Mouse (Mus musculus) kidney, embryonic 14.5 days (tissue): ENCODE measurements around the gene Dusp7. TPM values are rescaled to one million over a fixed set of nuclear protein-coding genes. Genes with fewer than 3 reads are reported as not detected.

Experiments
- ATAC-seq: fragments of 200-750 bp; cut with Nextera tagmentation; 2 replicates; pipeline ENCODE4 v1.8.0; 2017; ENCODE audit warnings: moderate number of reproducible peaks, mild to moderate bottlenecking, moderate TSS enrichment, moderate library complexity; ENCODE audit not compliant: low FRiP score, low TSS enrichment
- H3K27ac ChIP-seq: fragments of 300-500 bp; sonication (generic); 2 replicates; pipeline ENCODE4 v1.5.1; 2014; ENCODE audit warnings: low read depth, mild to moderate bottlenecking, low read length, moderate library complexity, mixed read lengths
- H3K27me3 ChIP-seq: fragments of 300-500 bp; sonication (generic); 2 replicates; pipeline ENCODE4 v1.6.1; 2014; ENCODE audit warnings: mild to moderate bottlenecking, low read length; ENCODE audit not compliant: control insufficient read depth, insufficient read depth
- H3K36me3 ChIP-seq: fragments of 300-500 bp; sonication (generic); 2 replicates; pipeline ENCODE4 v1.6.1; 2014; ENCODE audit warnings: low read length, mixed read lengths; ENCODE audit not compliant: control insufficient read depth, insufficient read depth
- H3K4me1 ChIP-seq: fragments of 300-500 bp; sonication (generic); 2 replicates; pipeline ENCODE4 v1.6.1; 2014; ENCODE audit warnings: low read length, mixed read lengths; ENCODE audit not compliant: control insufficient read depth, insufficient read depth
- H3K4me2 ChIP-seq: fragments of 300-500 bp; sonication (generic); replicated peaks from 2 replicates; pipeline ENCODE4 v1.6.1; 2014; ENCODE audit warnings: low read depth, mild to moderate bottlenecking, low read length
- H3K4me3 ChIP-seq: fragments of 300-500 bp; sonication (generic); 2 replicates; pipeline ENCODE4 v1.5.1; 2014; ENCODE audit warnings: mild to moderate bottlenecking, low read length
- H3K9ac ChIP-seq: fragments of 300-500 bp; sonication (generic); 2 replicates; pipeline ENCODE4 v1.6.1; 2014; ENCODE audit warnings: low read depth, mild to moderate bottlenecking, low read length, moderate library complexity
- H3K9me3 ChIP-seq: fragments of 300-500 bp; sonication (generic); 2 replicates; pipeline ENCODE4 v1.6.1; 2016; ENCODE audit warnings: low read length; ENCODE audit not compliant: control insufficient read depth
- WGBS: fragments of 180-500 bp; shearing (Covaris S2); extraction: QIAGEN DNeasy Blood & Tissue Kit; methylation state at CpG from one replicate; pipeline ENCODE4 v1.1.7; 2014; 5-methylcytosine and 5-hydroxymethylcytosine counted together
- polyA plus RNA-seq: library from polyadenylated mRNA; unstranded; fragments of >200 nt; fragmentation: Nextera tagmentation; extraction: Ambion mirVana; gene quantifications from 2 replicates; pipeline ENCODE4 v1.2.1, GENCODE M21; 2014

Gene Dusp7
- 25.5 and 26.3 TPM in 2 replicates for polyA plus RNA-seq

GRCm38 (mm10) chr9:106368112-106368717 is at the start of gene Dusp7:
Dusp7 (plus strand) TSS chr9:106368632.
- ATAC-seq, result peak; percentile 65
- Histone ChIP-seq H3K27ac (peak within 1 kb of the TSS; percentile 96), H3K4me1 (peaks cover 43% of the 10 kb centered on the region), H3K9me3 (no peaks in the 10 kb centered on the region), H3K27me3 (no peaks in the 10 kb centered on the region), H3K36me3 (peaks cover 21% of the 10 kb centered on the region), H3K9ac (peak within 1 kb of the TSS; percentile 94), H3K4me3 (peak within 1 kb of the TSS; percentile 81), H3K4me2 (peak within 1 kb of the TSS; percentile 96)
- WGBS, result under 1% methylated on average over 48 of the region's 57 CpGs

- H3K27me3 ChIP-seq, result no peaks in the 10 kb centered on the region
- H3K4me1 ChIP-seq, result peaks cover 10% of the 10 kb centered on the region; the same call in 1 of the 2 replicates
- no peak overlapping the region for H3K9ac ChIP-seq
- no peak overlapping the region for H3K4me2 ChIP-seq
- H3K9me3 ChIP-seq, result no peaks in the 10 kb centered on the region
- no peak overlapping the region for H3K4me3 ChIP-seq
- 53% methylated on average over 2 of the region's 2 CpGs for WGBS
- ATAC-seq, result no peak
- H3K27ac ChIP-seq, result no peak overlapping the region
- no peaks in the 10 kb centered on the region for H3K36me3 ChIP-seq
Observed at GRCm38 (mm10) chr9:106319095-106319494, 49.3 kb upstream of the Dusp7 start.

- Histone ChIP-seq H3K27ac (no peak overlapping the region), H3K4me1 (peaks cover 10% of the 10 kb centered on the region; the same call in 1 of the 2 replicates)
Observed at GRCm38 (mm10) chr9:106322497-106322896, 45.9 kb upstream of the Dusp7 start.

DNA sequence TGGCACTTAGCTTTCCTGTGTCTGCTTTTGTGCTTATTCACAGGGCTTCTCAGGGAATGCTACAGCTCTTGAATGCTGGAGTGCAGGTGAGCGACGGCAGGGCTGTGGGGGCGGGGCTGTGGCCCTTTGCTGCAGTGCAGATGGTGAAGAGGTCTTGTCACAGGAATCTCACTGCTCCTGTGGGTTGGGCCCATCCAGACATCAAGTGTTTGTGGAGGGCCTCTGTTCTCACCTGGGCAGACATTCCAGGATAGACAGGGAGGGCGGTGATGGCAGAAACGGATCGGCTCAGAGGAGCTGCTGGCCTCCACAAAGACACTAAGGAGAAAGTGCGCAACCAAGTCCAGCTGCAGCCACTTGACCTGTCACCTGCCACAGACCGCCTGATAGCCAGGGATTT is 42.2 kb upstream of the Dusp7 start:
- Histone ChIP-seq H3K9me3 (no peaks in the 10 kb centered on the region), H3K9ac (no peak overlapping the region), H3K4me3 (no peak overlapping the region), H3K27me3 (no peaks in the 10 kb centered on the region), H3K36me3 (peaks cover 4% of the 10 kb centered on the region; the same call in 1 of the 2 replicates), H3K27ac (no peak overlapping the region), H3K4me1 (peaks cover 5% of the 10 kb centered on the region; the same call in 1 of the 2 replicates), H3K4me2 (no peak overlapping the region)
- ATAC-seq, result no peak
- 71% methylated on average over 8 of the region's 8 CpGs for WGBS

More at GRCm38 (mm10) chr9:106322497-106322896, 45.9 kb upstream of the Dusp7 start:
- H3K4me2 ChIP-seq, result no peak overlapping the region
- no peak overlapping the region for H3K4me3 ChIP-seq
- H3K9ac ChIP-seq, result no peak overlapping the region
- H3K9me3 ChIP-seq, result no peaks in the 10 kb centered on the region
- H3K36me3 ChIP-seq, result no peaks in the 10 kb centered on the region
- WGBS, result 75% methylated on average over 3 of the region's 3 CpGs
- H3K27me3 ChIP-seq, result no peaks in the 10 kb centered on the region
- no peak for ATAC-seq

DNA sequence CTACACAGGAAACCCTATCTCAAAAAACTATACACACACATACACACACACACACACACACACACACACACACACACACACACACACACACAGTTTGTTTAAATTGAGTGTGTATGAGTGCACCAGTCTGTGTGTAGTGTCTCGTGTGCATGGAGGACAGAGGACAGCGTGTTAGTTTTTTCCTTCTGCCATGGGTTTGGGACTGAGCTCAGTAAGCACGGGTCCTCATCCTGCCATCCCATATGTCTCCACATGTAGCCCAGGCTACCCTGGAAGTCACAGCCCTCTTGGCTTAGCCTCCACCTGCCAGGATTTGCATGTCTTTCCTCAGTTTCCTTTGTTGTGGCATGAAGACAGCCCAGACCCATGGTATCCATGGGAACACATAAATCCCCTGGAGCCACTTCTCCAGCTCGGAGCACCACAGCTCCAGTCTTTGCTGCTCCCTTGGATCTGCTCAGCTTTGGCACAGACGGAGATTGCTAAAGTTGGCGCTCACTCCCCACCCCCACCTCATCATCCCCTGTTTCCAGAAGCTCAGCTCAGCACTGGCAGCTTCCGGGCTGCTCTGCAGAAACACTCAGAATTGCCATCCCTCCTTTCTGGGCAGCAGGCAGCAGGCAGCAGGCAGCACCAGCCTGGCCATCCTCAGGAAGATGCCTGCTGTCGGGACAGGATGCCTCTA is 41.2 kb upstream of the Dusp7 start:
- WGBS, result 89% methylated on average over 8 of the region's 8 CpGs
- Histone ChIP-seq H3K27ac (no peak overlapping the region), H3K4me3 (no peak overlapping the region), H3K36me3 (peaks cover 4% of the 10 kb centered on the region; the same call in 1 of the 2 replicates), H3K4me1 (peaks cover 5% of the 10 kb centered on the region; the same call in 1 of the 2 replicates), H3K27me3 (no peaks in the 10 kb centered on the region), H3K9ac (no peak overlapping the region), H3K4me2 (no peak overlapping the region), H3K9me3 (no peaks in the 10 kb centered on the region)
- no peak for ATAC-seq

DNA sequence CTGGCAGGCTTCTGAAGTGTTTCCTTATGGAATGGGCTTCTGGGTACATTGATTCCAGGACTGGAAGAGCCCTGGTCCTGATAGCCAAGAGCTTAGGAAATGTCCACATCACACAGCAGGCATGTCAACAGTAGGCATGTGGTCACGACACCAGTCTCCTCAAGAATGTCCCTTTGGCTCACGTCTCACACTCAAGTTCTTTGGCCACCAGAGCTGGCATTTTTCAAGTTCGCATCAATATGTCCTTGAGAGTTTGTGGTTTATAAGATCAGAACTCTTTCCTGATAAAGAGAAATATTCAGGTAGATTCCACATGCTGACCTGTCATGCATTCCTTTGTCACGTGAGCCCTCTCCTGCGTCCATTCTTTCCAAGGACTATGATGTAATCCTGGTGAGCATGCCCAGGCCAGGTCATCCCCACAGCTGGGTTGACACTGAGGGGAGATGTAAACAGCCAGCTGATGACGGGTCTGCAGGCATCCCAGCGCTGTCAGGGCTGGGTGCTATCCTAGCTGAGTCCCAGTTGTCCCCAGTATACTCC is 40.3 kb upstream of the Dusp7 start:
- Histone ChIP-seq H3K4me2 (no peak overlapping the region), H3K9ac (no peak overlapping the region), H3K27me3 (no peaks in the 10 kb centered on the region), H3K4me1 (peaks cover 5% of the 10 kb centered on the region; the same call in 1 of the 2 replicates), H3K36me3 (peaks cover 4% of the 10 kb centered on the region; the same call in 1 of the 2 replicates), H3K27ac (no peak overlapping the region), H3K9me3 (no peaks in the 10 kb centered on the region), H3K4me3 (no peak overlapping the region)
- ATAC-seq, result no peak
- WGBS, result 71% methylated on average over 7 of the region's 7 CpGs

DNA sequence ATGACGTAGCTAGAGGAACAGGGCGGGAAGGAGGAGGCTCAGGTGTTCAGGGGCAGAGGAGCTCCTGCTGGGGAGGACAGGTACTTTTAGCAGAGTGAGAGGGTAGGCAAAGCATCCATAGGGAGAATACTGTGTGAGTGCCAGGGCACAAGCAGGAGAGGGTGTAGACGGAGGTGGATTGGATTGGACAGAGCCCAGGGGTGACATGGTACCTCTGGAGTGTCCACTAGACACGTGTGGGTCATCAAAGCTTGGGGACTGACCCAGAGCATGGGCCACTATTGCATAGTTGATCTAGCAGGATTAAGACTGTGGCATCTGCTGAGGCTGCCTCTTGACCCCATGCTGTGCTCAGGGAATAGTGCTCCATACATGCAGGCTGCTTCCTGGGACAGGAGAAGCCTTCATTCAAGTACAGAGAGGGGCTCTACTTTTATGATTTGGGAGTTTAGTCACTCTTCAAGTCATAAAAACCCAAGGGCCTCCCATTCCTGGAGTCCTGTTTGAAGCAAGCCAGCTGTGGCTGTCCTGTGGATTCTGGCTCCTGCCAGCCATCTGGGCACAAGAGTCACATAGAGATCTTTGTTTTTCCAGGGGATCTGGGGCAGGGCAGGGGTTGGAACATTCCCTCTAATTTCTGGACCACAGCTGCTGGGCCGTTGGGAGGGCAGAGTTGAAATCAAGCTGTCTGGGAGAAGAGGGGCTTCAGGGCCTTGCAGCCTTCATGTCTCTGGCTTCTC is 39.5 kb upstream of the Dusp7 start:
- H3K36me3 ChIP-seq, result peaks cover 4% of the 10 kb centered on the region; the same call in 1 of the 2 replicates
- no peak overlapping the region for H3K4me2 ChIP-seq
- H3K4me3 ChIP-seq, result no peak overlapping the region
- H3K4me1 ChIP-seq, result peaks cover 5% of the 10 kb centered on the region; the same call in 1 of the 2 replicates
- ATAC-seq, result peak; percentile 58
- 41% methylated on average over 5 of the region's 5 CpGs for WGBS
- no peaks in the 10 kb centered on the region for H3K9me3 ChIP-seq
- no peaks in the 10 kb centered on the region for H3K27me3 ChIP-seq
- H3K27ac ChIP-seq, result peak overlapping the region; percentile 73
- H3K9ac ChIP-seq, result no peak overlapping the region

DNA sequence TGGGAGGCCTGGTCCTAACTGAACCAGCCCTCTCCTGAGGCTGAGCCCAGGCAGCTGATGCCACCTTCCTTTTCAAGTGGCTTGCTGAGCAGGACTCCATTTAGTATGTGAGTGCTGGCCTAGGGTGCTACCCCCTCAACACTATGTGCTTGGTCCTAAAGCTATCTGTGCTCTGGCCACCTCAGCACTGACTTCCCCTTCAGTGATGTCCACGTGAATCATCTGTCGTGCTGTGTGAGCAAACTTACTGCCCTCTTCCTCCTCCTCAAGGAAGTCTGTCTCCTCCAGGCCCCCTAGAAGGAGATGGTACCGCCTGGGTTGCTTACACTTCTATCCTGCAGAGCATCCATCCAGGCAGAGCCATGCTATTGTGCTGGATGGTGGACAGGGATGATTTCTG is 35.7 kb upstream of the Dusp7 start:
- Histone ChIP-seq H3K27me3 (no peaks in the 10 kb centered on the region), H3K36me3 (peaks cover 4% of the 10 kb centered on the region; the same call in 1 of the 2 replicates), H3K4me1 (peaks cover 5% of the 10 kb centered on the region; the same call in 1 of the 2 replicates), H3K4me2 (no peak overlapping the region), H3K9me3 (no peaks in the 10 kb centered on the region), H3K27ac (no peak overlapping the region), H3K9ac (no peak overlapping the region), H3K4me3 (no peak overlapping the region)
- no peak for ATAC-seq
- 66% methylated on average over 3 of the region's 3 CpGs for WGBS
